ENCODE assay signal across 9 mouse cellular contexts in genomic region chr14:26910461-26910860, GRCm38 (mm10). TPM values are rescaled to one million over a fixed set of nuclear protein-coding genes. Genes with fewer than 3 reads are reported as not detected.
"Had no signal": no experiment of that assay in that cellular context is flagged by ENCODE, and none has a peak within 500 bp of the region (broad histone marks: within the 10 kb centered on the region; RNA-seq: fewer than 3 reads in every experiment).

No protein-coding gene starts in this region.

RNA-seq across cellular contexts. Expression of gene Asb14, which starts 16.1 kb away (rescaled TPM):
- total RNA-seq: common myeloid progenitor, adult 5-6 weeks; granulocyte monocyte progenitor cell, adult 5-6 weeks had no signal
- polyA plus RNA-seq: embryonic facial prominence, embryonic 10.5 days; embryonic facial prominence, embryonic 11.5 days; embryonic facial prominence, embryonic 13.5 days; erythroblast, embryonic 14.5 days; forebrain, embryonic 10.5 days; forebrain, embryonic 11.5 days; forebrain, embryonic 13.5 days had no signal
